Mouse (Mus musculus): ENCODE data around the gene Pdzd7. TPM values are rescaled to one million over a fixed set of nuclear protein-coding genes. Genes with fewer than 3 reads are reported as not detected.
A peak's percentile ranks its signal among the peaks of the same experiment; 100 is the strongest.

Pdzd7 gene
- total RNA-seq, 4 experiments from 2014 or later, result 0.12 to 1.00 (median 0.56) TPM

DNA sequence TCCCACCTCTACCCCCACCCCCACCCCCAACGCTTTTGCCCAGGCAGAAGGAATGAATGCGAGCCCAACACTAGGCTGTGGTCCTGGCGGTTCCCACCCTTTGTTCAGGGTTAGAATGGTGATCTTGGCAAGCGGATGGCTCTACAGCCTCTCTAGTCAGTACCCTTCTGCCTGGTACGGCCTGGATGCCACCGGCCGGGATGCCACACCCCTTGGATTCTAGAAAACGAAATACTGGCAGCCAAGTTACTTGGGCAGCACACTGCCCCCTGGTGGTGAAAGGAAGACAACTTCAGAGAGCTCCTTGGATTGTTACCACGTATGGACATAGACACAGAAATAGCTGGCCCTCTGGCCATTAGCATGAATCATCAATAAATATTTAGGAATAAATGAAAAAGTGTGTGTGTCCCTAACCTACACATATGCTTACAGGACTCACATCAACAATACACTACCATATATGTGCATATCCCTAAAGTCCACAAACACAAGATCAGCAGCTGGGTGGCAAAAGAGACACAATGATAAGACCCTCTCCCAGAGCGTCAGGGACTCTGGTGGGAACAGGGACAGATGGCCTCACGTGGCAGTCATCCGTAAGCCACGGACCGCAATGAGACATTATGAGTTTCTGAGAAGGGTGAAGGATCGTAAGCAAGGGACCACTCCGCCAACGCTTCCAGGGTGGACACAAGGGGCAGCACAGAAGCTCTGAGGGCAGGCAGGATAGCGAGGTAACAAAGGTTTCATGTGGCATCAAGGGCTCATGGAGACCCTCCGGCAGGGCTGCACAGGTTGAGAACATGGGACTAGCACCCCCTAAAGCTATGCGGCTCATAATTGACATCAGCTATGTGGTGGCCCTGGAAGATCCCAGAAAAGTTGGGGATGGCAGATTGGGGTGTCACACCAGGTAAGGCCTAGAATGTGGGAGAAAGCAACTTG is 14.5 kb downstream of the Pdzd7 start:
- DNase-seq, result no peak

GRCm38 (mm10) chr19:45030111-45030510 is 15.4 kb downstream of the Pdzd7 start:
- DNase-seq, result no peak

DNA sequence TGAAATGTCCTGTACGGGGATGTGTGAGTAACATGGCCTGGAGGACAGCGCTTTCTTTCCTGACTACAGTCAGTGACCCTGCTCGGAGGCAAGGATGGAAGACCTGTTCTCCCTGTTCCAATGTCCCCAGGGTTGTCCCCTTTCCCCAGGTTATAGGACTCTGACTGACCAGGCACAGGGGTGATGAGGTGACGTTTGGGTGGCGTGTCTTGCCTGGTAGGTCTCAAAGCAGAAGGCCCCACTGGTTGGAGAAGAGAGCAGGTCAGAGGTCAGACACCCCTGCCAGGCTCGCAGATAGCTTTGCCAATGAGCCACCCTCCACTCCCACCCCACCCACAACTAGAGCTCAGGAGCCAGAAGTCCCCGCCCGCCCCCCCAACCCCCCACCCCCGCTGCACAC is 15.9 kb downstream of the Pdzd7 start:
- DNase-seq, result no peak

DNA sequence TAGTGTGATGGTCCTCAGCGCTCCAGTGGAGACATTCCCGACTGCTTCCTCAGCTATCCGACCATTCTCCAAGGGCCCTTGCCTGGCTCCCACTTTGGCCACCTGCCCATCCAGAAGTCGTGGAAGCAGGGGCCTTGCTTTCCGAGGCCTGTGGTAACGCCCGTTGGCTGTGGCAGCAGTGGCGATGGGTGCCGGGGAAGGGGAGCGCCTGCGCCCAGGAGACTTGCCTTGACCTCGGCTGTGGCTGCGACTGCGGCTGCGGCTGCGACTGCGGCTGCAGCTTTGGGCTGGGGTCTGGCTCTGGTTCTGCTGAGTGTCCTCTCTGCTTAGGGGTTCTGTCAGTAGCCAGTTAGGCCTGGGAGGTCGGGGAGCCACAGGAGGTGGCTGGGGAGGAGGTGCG is 16.8 kb downstream of the Pdzd7 start:
- DNase-seq, result no peak

GRCm38 (mm10) chr19:45027848-45028247 is 17.7 kb downstream of the Pdzd7 start:
- no peak for DNase-seq

GRCm38 (mm10) chr19:45026958-45027670 is 18.4 kb downstream of the Pdzd7 start:
- no peak for DNase-seq

DNA sequence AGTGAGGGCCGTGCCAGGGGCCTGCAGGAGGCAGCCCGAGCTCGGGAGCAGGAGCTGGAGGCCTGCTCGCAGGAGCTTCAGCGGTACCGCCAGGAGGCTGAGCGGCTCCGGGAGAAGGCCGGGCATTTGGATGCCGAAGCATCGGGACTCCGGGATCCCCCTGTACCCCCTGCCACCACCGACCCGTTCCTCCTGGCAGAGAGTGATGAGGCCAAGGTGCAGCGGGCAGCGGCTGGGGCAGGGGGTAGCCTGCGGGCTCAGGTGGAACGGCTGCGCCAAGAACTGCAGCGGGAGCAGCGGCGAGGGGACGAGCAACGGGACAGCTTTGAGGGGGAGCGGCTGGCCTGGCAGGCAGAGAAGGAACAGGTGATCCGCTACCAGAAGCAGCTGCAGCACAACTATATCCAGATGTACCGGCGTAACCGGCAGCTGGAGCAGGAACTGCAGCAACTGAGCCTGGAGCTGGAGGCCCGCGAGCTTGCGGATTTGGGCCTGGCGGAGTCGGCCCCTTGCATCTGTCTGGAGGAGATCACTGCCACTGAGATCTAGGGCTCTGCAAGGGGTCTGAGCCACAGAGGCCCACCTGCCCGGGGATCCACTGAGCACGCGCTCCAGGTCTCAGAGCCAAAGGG is 19.5 kb downstream of the Pdzd7 start:
- DNase-seq, result no peak

GRCm38 (mm10) chr19:45024775-45025174 is 20.7 kb downstream of the Pdzd7 start:
- no peak for DNase-seq

GRCm38 (mm10) chr19:45023993-45024392 is 21.5 kb downstream of the Pdzd7 start:
- DNase-seq, result no peak

GRCm38 (mm10) chr19:45021362-45021761 is 24.2 kb downstream of the Pdzd7 start:
- no peak for DNase-seq

DNA sequence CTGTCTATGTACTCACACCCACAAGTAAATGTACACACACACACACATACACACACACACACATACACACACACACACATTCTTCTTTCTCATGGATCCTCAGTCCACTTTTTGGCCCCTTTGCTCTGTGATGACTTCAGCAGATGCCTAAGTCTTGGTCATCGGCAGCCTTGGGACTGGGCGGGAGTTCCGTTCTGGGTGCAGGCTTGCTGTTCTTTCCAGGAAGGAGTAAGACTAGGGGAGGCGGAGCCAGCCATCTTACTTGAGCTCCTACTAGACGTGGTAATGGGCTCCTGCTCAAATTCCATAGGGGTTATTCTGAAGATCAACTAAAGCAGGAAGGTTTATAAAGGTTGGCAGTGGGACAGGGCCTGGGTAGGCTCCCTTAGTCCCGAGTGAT is 25.2 kb downstream of the Pdzd7 start:
- peak; percentile 76 for DNase-seq

DNA sequence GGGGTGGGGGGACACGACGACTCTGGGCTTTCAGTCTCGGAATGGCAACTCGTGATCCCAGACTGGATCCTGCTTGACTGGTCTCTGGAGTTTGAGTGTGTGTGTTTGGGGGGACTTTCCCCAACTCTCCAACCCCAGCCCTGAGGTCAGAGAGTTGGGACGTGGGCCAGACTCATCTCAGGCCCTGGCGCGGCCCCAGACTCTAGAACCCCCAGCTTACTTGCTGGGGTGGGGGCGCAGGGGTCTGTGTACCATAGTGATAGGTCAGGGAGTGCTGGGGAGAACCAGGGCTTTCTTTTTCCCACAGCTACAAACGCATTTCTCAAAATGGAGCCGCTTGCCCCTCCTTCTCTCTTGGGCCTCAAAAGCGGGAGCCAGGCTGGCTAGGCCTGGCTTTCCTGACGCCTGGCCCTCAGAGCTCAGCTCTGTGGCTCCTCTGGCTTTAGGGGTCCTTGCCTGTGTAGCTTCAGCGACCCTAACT is 27.1 kb downstream of the Pdzd7 start:
- no peak for DNase-seq

- peak; percentile 88 for DNase-seq
Observed at GRCm38 (mm10) chr19:45017909-45018308, 27.6 kb downstream of the Pdzd7 start.

DNA sequence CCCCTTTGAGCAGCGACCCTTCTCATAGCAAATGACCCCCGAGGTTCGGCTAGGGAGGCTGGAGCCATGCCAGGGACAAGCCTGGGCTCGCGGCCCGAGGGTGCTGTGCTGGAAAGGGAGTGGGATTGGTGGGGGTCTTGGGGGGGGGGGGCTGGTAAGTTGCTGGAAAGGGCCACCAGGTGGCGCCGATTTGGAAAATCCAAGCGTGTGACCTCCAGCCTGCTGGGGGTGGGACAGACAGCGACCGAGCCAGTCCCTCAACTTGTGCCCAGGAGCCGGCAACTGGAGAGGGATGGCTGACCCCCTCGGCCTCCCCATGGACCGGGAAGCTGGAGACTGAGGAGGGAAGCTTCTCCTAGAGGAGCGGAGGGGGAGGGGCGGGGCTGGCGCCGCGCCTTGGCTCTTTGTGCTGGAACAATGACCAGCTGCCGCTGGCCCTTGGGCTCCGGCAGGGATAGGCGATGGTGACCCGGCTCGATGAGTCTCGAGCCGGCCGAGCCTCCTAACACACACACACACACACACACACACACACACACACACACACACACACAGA is 28.2 kb downstream of the Pdzd7 start:
- peak; percentile 82 for DNase-seq

DNA sequence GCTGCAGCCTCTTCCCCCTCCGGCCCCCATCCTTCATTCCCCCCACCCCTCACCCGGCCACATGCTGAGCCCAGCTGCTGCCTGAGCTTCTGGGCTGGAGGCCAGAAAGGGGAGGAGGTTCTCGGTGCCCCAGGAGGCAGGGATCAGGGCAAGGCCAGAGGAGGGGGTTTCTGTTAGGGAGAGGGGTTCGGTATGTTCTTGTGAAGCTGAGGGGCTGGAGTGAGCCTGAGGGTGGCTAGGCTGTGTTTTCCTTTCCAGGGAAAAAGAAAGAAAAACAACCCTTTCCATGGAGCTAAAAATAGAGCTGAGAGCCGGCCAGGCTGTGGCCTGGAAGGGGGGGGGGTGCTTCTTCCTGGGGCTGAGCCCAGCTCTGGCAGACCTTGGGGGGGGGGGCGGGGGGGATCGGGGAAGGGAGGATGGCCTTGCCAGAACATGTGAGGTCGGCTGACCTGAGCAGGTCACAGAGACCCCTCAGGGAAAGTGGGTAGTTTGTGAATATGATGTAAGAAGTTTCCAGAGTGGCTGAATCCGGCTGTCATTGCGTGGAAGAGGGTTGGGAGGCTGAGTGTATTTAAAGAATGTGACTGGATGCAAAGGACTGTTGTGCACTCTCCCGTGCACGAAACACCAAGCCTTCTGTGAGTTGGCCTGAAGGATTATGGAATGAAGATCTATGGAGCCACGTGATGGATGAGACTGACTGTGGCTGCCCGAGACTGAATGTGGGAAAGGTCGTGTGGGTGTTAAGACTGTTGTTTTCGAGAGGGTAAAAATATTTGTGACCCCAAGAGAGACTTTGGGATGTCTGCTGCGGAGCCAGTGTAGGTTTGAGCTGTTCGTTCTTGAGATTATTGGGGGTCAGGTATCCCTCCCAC is 28.9 kb downstream of the Pdzd7 start:
- DNase-seq, result peak; percentile 80

DNA sequence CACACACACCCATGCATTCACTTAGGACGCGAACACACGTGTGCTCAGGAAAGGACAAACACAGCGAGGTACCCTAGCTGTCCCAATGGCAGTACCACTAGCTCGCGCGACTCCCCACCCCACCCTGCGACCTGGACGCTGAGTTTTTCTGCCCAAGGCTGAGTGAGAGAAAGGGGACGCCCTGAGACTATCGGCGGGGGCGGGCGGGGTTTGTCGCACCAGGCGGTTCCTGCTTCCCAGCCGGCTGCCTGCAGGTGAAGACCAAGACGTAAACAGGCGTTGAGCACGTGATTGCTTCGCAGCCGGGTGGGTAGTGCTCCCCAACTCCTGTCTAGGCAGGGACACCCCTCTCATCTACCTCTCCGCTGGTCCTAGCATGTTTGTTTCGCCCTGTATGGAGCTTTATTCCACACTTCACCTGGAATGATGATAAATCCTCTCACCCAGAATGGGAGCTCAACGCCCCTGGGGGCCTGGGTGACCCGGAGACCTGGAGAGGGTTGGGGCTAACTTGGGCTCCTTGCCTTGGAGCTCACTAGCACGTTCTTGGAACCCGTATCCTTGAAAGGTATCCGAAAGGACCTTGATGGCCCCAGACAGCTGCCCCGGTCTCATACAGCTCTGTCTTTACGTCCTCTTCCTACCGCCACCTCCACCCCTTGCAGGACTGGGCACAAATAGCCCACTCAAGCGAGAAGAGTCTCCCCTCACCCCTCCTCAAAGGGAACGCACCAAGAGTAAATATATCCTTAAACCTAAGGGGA is 29.8 kb downstream of the Pdzd7 start:
- peak; percentile 67 for DNase-seq

DNA sequence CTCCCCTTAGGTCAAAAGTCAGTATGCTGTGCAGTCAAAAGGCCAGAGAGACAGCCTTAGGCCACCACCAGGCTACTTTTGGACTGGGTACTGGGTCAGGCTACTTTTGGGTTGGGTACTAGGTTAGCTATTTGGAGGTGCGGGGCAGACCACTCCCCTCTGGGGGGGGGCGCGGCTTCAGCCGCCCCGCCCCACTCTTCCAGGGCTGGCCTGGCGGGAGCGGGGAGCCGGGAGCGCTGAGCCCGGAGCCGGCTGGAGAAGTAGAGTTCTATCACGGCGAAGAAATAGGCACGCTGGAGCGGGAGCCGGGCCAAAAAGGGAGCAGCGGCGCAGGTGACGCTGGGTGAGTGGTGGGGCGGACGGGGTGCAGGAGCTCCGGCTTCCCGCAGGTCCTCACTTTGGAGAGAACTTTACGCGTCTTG is 30.5 kb downstream of the Pdzd7 start:
- DNase-seq, result peak; percentile 70

- DNase-seq, result no peak
Observed at GRCm38 (mm10) chr19:45014335-45014971, 31.1 kb downstream of the Pdzd7 start, which contains the start of gene Lzts2. TSS of gene Lzts2 (plus strand) at chr19:45014414.

DNA sequence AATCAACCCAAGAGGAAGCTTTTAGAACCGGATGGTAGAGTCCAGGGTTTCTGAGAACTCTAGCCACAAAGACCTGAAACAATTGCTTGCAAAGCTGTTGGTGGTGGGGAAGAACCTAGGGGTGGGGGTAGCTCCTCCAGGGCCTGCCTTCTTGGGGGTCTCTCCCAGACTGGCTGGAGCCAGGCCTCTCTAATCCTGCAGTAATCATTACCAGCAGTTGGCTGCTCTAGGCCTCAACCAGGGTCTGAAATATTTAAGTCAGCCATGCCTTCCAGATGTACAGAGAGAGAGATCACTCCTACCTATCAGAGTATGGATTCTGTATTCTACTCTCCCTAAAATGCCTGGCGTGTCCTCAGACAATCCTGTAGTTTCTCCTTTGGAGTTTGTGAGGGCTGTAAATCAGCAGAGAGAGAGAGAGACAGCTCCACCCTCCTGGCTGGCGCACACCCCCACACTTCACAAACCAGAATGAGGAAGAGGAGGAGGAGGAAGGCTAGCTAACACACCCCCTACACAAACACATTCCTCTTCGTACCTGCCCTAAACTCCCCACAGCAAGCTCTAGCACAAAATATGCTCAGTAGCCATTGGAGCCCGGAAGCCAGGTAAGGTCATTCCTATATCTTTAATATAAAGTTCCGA is 31.8 kb downstream of the Pdzd7 start:
- no peak for DNase-seq

DNA sequence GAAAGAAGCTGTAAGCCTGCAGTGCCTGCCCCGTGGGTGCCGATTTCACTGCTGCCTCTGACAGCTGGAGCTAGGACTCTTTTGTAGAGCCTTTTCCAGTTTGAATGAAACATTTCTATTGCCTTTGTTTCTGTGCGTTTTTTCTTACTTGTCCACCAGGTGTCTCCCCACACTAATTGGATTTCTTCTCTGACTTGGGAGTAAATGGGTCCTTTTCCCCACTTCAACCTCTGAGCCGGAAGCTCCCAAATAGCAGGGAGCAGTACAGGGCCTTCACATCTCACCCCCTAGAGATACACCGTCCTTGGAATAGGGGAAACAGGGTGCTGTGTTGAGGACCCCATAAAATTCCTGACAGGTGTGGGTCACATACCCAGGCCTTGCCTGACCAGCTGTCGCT is 32.9 kb downstream of the Pdzd7 start:
- no peak for DNase-seq

Data from adrenal gland, adult 8-10 months (tissue).